Mouse (Mus musculus) embryonic facial prominence, embryonic 13.5 days (tissue): ENCODE data around the gene Clcn6. TPM values are rescaled to one million over a fixed set of nuclear protein-coding genes. Genes with fewer than 3 reads are reported as not detected.
"Not testable (repeated sequence)": the region's sequence is repeated elsewhere in the genome, so short reads cannot be mapped to it uniquely, and the experiment has no call there.

Experiments used
- ATAC-seq: fragments of 200-750 bp; cut with Nextera tagmentation; 2 replicates; pipeline ENCODE4 v1.8.0; 2017; ENCODE audit warnings: low read depth; ENCODE audit not compliant: insufficient number of reproducible peaks, insufficient read depth, low FRiP score, low TSS enrichment
- H3K27ac ChIP-seq: fragments of 300-500 bp; sonication (generic); 2 replicates; pipeline ENCODE4 v1.5.1; 2015; ENCODE audit warnings: moderate library complexity, mild to moderate bottlenecking, inconsistent platforms
- H3K27me3 ChIP-seq: fragments of 300-500 bp; sonication (generic); 2 replicates; pipeline ENCODE4 v1.6.1; 2015; ENCODE audit warnings: mild to moderate bottlenecking, inconsistent platforms
- H3K36me3 ChIP-seq: fragments of 300-500 bp; sonication (generic); 2 replicates; pipeline ENCODE4 v1.6.1; 2015; ENCODE audit warnings: mild to moderate bottlenecking, inconsistent platforms
- H3K4me1 ChIP-seq: fragments of 300-500 bp; sonication (generic); 2 replicates; pipeline ENCODE4 v1.6.1; 2015; ENCODE audit warnings: inconsistent platforms
- H3K4me2 ChIP-seq: fragments of 300-500 bp; sonication (generic); 2 replicates; pipeline ENCODE4 v1.6.1; 2015; ENCODE audit warnings: moderate library complexity, mild to moderate bottlenecking, inconsistent platforms
- H3K4me3 ChIP-seq: fragments of 300-500 bp; sonication (generic); 2 replicates; pipeline ENCODE4 v1.5.1; 2015; ENCODE audit warnings: mild to moderate bottlenecking, inconsistent platforms
- H3K9ac ChIP-seq: fragments of 300-500 bp; sonication (generic); 2 replicates; pipeline ENCODE4 v1.6.1; 2015; ENCODE audit warnings: mild to moderate bottlenecking, inconsistent platforms
- H3K9me3 ChIP-seq: fragments of 300-500 bp; sonication (generic); 2 replicates; pipeline ENCODE4 v1.6.1; 2016; ENCODE audit warnings: inconsistent platforms
- WGBS: fragments of 180-500 bp; shearing (Covaris S2); methylation state at CpG from one replicate; pipeline ENCODE4 v1.1.7; 2015; ENCODE audit warnings: mixed read lengths; 5-methylcytosine and 5-hydroxymethylcytosine counted together
- polyA plus RNA-seq: library from polyadenylated mRNA; unstranded; fragments of >200 nt; fragmentation: Nextera tagmentation; extraction: Ambion mirVana; gene quantifications from 2 replicates; pipeline ENCODE4 v1.2.1, GENCODE M21; 2015

Clcn6 gene
- polyA plus RNA-seq, 1 experiment from 2014 or later, result 8.8 TPM

DNA sequence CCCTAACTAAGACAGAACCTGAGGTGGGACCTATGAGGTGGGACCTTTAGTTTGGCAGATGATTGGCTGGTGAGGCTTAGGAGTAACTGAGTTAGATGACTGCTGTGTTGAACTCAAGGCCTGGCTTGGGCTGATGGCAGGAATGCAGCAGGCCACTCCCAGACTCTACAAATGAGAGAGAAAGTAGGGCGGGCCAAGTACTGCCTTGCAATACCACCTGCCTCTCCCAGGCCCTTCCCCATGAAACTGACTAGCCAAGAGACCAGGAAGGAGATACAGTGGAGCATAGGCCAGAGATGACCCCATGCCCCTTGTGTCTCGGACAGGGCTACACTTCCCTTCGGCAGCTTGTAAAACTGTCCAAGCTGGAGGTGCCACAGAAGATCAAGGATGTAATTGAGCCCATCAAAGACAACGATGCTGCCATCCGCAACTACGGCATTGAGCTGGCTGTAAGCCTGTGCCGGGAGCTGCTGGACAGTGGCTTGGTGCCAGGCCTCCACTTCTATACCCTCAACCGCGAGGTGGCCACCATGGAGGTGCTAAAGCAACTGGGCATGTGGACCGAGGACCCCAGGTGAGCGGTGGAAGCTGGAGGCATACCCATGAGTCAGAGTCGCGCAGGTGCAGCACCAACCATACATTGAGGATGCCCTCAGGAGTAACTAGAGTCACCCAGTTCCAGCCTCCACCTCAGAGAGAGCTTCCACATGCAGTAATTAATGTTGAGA is 12.6 kb upstream of the Clcn6 start:
- peaks cover 93% of the 10 kb centered on the region for H3K36me3 ChIP-seq
- no peak for ATAC-seq
- no peak overlapping the region for H3K27ac ChIP-seq
- no peaks in the 10 kb centered on the region for H3K27me3 ChIP-seq
- WGBS, result 94% methylated on average over 13 of the region's 13 CpGs
- H3K4me1 ChIP-seq, result no peaks in the 10 kb centered on the region
- H3K4me3 ChIP-seq, result no peak overlapping the region
- no peak overlapping the region for H3K9ac ChIP-seq
- no peaks in the 10 kb centered on the region for H3K9me3 ChIP-seq
- H3K4me2 ChIP-seq, result no peak overlapping the region

DNA sequence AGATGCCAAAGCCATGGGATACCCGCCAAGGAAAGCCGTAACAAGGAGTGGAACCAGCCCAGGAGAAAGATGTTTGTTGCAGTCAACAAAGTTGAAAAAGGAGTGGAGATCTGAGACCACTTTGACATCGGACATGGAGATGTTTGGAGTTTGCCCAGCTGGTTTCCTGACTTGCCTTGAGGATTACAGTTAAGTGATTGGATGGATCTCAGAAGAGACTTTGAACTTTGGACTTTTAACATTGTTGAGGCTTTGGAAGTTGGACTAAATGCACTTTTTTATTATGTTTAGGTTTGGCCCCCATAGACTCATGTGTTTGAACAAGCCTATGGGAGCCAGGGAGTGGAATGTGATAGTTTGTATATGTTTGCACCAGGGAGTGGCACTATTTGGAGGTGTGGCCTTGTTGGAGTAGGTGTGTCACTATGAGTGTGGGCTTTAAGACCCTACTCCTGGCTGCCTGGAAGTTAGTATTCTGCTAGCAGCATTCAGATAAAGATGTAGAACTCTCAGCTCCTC is 11.8 kb upstream of the Clcn6 start:
- H3K4me1 ChIP-seq, H3K27ac ChIP-seq, H3K9ac ChIP-seq, H3K4me2 ChIP-seq, H3K4me3 ChIP-seq, H3K9me3 ChIP-seq, ATAC-seq, H3K27me3 ChIP-seq: not testable (repeated sequence)
- peaks cover 92% of the 10 kb centered on the region for H3K36me3 ChIP-seq
- WGBS, result 95% methylated on average over 3 of the region's 3 CpGs

DNA sequence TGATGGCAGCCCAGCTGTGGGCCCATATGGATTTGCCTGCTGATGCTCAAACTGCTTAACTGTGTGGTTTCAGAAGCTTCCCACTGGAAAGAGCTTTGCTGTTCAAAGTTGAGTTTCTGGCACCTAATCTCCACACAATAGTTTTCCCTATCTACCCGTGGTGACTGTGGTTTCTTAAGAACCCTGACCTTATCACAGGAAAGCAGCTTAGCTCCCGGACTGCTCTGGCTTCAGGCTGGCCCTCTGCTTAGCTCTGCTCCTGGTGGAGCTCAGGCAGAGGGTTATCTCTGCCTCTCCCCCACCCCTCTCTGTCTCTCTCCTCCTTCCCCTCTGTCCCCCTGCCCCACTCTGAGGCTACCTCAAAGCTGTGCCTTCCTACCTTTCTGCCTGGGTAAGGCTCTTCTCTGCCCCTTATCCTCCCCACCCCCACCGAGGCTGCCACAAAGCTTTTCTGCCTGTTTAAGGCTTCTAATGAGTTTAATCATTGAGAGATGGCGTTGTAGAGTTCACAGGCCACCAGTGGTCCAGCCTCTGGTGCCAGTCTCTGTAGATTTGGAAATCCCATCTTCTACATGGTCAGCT is 7.9 kb upstream of the Clcn6 start:
- Histone ChIP-seq H3K27ac (no peak overlapping the region), H3K4me3 (no peak overlapping the region), H3K9ac (0 out of 2 replicates have a peak overlapping the region, but pooled peaks have one; percentile 21), H3K27me3 (no peaks in the 10 kb centered on the region), H3K4me1 (peaks cover 16% of the 10 kb centered on the region), H3K4me2 (no peak overlapping the region), H3K36me3 (peaks cover 77% of the 10 kb centered on the region), H3K9me3 (no peaks in the 10 kb centered on the region)
- 72% methylated on average over 4 of the region's 4 CpGs for WGBS
- no peak for ATAC-seq

DNA sequence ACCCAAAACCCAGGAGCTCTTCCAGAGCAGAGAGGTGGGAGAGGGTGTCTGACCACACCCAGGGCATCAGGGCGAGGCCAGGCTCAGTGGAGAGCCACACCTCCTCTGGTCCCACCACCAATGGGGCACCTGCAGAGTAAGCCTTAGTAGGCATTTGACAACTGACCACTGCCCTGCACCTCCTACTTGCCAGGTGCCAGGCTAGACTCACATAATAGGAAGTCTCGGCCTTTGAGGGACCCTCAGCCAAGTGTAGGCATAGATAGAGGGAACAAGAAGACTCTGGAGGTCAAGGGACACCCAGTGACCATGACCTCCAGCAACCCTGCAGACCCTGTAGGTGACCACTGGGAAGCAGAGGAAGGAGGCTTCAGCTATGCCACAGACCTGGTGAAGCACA is 5.5 kb upstream of the Clcn6 start:
- Histone ChIP-seq H3K4me1 (peaks cover 40% of the 10 kb centered on the region), H3K36me3 (peaks cover 53% of the 10 kb centered on the region), H3K4me3 (no peak overlapping the region)

DNA sequence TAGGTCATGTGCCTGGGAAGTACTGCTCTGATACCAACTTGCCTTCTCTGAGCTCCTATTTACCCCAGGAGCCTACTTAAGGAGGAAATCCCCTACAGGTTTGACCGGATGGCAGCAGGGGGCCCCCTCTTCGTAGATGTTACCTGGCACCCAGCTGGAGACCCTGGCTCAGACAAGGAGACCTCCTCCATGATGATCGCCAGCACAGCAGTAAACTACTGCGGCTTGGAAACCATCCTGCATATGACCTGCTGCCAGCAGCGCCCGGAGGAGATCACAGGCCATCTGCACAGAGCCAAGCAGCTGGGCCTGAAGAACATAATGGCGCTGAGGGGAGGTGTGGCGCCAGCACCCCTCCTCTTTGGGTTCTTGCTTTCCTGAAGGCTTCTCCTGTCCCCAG is 4.7 kb upstream of the Clcn6 start:
- H3K9me3 ChIP-seq, H3K4me3 ChIP-seq, H3K9ac ChIP-seq, H3K27ac ChIP-seq, H3K27me3 ChIP-seq, ATAC-seq, H3K4me2 ChIP-seq: not testable (repeated sequence)
- H3K4me1 ChIP-seq, result peaks cover 40% of the 10 kb centered on the region
- WGBS, result 89% methylated on average over 8 of the region's 8 CpGs
- peaks cover 46% of the 10 kb centered on the region for H3K36me3 ChIP-seq

More for the DNA sequence above, 5.5 kb upstream of the Clcn6 start:
- 85% methylated on average over 2 of the region's 2 CpGs for WGBS
- Histone ChIP-seq H3K27ac (no peak overlapping the region), H3K4me2 (no peak overlapping the region), H3K9me3 (no peaks in the 10 kb centered on the region), H3K9ac (no peak overlapping the region), H3K27me3 (no peaks in the 10 kb centered on the region)
- no peak for ATAC-seq

DNA sequence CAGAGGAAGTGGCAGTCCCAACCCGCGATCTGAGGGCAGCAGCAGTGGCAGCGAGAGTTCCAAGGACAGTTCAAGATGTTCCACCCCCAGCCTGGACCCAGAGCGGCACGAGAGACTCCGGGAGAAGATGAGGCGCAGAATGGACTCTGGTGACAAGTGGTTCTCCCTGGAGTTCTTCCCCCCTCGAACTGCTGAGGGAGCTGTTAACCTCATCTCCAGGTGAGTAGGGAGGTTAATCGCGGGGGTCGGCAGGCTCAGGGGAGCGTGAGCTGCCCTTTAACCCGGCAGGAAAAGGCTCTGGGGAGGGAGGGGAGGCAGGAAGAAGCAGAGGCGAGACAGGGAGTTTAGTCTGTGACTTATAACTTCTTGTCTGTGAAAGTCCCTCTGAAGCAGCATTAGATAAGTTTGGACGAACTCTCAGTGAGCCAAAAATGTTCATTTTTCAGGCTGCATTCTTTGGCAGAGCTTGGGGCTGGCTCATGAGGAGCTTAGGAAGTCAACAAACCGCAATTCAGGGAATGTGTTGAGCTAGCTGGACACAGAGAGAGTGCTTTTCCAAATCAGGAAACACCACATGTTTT is 3.1 kb upstream of the Clcn6 start:
- Histone ChIP-seq H3K27ac (peak overlapping the region; percentile 74), H3K4me3 (peak overlapping the region; percentile 54), H3K4me1 (peaks cover 49% of the 10 kb centered on the region)

DNA sequence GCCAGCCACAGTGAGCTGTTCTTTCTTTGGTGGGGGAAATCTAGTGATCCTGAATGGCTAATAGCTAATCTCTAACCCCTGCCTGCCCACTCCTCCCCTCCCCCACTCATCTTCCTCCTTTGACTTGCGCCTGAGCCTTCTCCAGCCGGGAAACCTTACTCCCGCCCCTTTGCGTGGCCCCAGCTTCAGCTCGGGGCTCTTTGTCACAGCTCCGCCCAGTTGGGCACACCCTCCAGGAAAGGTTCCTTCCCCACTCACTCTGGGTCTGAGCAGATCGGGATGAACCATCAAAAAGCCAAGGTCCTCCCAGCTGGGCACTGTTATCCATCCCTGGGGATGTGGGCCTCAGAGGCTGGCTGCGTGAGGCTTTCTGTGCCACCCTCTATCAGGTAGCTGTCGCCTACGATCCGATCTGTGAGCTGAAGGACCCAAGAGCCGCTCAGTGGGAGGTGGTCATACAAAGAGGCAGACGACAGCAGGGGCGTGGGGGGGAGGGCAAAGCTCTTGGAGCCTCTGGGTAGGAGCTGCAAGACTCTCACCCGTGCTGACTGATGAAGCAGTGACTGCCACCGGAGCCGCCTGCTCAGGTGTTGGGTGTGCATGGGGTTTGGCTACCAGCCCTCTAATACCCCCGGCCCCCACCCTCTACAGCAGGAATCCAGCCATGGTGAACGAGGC is 2.5 kb upstream of the Clcn6 start:
- ATAC-seq, result 0 out of 2 replicates have a peak, but pooled peaks have one; percentile 33
- under 1% methylated on average over 19 of the region's 19 CpGs for WGBS
- no peaks in the 10 kb centered on the region for H3K27me3 ChIP-seq
- peak overlapping the region; percentile 83 for H3K4me2 ChIP-seq
- H3K36me3 ChIP-seq, result peaks cover 32% of the 10 kb centered on the region
- peak overlapping the region; percentile 71 for H3K9ac ChIP-seq
- H3K27ac ChIP-seq, result peak overlapping the region; percentile 74
- peaks cover 49% of the 10 kb centered on the region for H3K4me1 ChIP-seq
- peak overlapping the region; percentile 54 for H3K4me3 ChIP-seq
- no peaks in the 10 kb centered on the region for H3K9me3 ChIP-seq

More for the DNA sequence above, 3.1 kb upstream of the Clcn6 start:
- Histone ChIP-seq H3K9me3 (no peaks in the 10 kb centered on the region), H3K36me3 (peaks cover 35% of the 10 kb centered on the region), H3K9ac (peak overlapping the region; percentile 71), H3K27me3 (no peaks in the 10 kb centered on the region), H3K4me2 (peak overlapping the region; percentile 83)
- WGBS, result 1% methylated on average over 16 of the region's 16 CpGs
- no peak for ATAC-seq

DNA sequence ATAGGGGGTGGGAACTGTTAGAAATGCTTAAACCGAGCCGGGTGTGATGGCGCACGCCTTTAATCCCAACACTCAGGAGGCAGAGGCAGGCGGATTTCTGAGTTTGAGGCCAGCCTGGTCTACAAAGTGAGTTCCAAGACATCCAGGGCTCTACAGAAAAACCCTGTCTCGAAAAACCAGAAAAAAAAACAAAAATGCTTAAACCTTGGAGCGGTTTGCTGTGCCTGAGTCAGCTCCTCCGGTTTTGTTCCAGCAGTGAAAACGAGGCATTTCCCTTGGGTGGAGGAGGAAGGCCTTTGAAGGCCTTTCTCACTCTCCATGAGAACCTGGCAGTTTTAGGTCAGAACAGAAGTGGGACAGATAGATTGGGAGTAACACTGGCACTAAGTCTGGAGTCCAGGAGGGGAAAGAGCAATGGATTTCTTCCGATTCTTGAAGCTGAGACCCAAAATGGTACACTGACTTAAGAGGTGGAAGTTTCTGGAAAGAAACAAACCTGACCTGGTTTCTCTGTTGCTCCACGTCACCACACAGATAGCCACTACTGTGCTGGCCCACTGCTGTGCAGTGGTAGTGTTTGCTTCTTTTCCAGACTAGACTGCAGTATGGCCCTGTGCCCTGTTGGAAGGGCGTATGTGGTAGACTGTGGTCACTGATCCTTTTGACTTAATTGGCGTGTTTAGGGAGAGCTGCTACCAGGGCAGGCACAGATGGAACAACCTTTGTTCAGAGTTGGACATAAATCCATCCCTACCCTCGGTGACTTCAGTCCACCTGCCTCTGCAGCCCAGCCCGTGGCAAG is 1.6 kb upstream of the Clcn6 start:
- 63% methylated on average over 15 of the region's 15 CpGs for WGBS
- ATAC-seq, result no peak
- Histone ChIP-seq H3K4me1 (peaks cover 49% of the 10 kb centered on the region), H3K27me3 (no peaks in the 10 kb centered on the region), H3K4me3 (peak overlapping the region; percentile 83), H3K9ac (peak overlapping the region; percentile 71), H3K4me2 (peak overlapping the region; percentile 83), H3K27ac (peak overlapping the region; percentile 74), H3K9me3 (no peaks in the 10 kb centered on the region), H3K36me3 (peaks cover 30% of the 10 kb centered on the region)

DNA sequence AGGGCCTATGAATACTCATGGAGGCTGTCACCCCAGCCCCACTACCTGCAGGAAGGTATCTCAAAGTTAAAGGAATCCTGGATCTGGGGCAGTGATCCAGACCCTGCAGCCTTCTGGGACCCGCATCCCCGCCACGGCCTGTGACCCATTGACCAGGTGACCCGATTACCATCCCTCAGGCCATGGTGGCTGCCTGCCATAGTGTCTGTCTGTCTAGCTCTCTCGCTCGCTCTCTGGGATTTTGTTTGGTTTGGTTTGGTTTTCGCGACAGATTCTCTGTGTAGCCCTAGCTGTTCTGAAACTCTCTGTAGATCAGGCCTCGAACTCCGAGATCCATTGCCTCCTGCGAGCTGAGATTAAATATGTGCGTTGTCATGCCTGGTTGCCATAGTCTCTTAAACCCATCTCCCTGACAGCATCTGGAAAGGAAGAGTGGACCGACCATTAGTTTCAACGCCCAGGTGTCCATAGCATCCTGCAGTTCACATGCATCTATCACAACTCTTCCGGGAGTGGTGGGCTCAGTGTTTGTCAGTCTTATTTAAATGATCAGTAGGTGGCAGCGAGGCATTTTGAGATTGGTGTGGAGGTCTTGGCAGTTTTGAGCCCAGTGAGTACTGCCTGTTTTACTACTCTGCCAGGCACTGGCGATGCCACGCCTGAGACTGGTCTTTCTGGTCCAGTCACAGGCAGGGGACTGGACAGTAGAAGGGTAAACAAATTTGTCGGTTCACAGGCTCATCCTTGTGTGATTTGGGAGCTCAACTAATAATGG is 820 bp upstream of the Clcn6 start:
- Histone ChIP-seq H3K9me3 (no peaks in the 10 kb centered on the region), H3K4me1 (peaks cover 49% of the 10 kb centered on the region), H3K4me3 (peak overlapping the region; percentile 83), H3K27me3 (no peaks in the 10 kb centered on the region), H3K9ac (peak overlapping the region; percentile 71), H3K4me2 (peak overlapping the region; percentile 83), H3K36me3 (peaks cover 29% of the 10 kb centered on the region), H3K27ac (peak overlapping the region; percentile 74)
- WGBS, result 24% methylated on average over 19 of the region's 19 CpGs
- no peak for ATAC-seq

DNA sequence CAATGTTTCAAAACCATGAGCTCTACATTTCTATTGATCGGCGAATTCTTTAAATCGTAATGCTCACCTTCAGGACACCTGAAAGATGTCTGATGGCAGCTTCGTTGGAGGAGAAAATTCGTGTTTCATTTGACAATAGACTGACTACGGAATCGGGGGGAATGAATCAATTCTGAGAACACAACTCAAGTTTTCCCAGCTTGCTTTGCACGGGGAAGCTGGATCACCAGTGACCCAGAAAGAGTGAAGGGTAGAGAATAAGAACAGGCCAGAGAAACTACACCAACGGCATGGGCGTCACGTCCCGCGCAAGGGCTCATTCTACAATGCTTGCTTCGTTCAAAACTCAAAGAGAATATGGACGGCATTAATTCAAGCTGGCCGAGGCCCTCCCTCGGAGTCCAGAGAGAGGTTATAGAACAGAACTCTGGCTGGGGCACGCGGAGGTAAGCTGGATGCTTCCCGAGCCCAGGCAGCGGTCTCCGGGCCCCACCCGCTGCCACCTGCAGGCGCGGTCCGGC is 482 bp downstream of the Clcn6 start:
- Histone ChIP-seq H3K36me3 (peaks cover 30% of the 10 kb centered on the region), H3K27ac (peak overlapping the region; percentile 81), H3K9ac (peak overlapping the region; percentile 83), H3K4me1 (peaks cover 49% of the 10 kb centered on the region), H3K4me2 (peak overlapping the region; percentile 73), H3K9me3 (no peaks in the 10 kb centered on the region), H3K27me3 (no peaks in the 10 kb centered on the region), H3K4me3 (peak overlapping the region; percentile 83)
- ATAC-seq, result no peak
- WGBS, result 8% methylated on average over 26 of the region's 26 CpGs
